Comparison of ENCODE assay signal across 10 mouse cellular contexts in the genomic region with DNA sequence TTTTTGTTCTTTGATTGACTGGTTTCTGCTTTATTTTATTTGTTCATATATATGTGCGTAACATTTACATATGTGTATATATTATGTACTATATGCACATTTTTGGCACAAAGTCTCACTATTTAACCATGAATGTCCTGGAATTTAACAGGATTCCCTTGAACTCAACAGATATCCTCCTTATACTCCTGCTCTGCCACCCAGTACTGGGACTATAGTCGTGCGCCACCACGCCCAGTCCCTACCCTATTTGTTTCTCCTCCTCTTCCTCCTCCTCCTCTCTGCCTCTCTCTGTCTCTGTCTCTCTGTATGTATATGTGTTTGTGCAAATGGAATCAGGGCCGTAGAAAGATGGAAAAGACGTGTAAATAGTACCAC. TPM values are rescaled to one million over a fixed set of nuclear protein-coding genes. Genes with fewer than 3 reads are reported as not detected.
DNase-seq lines count a peak whose midpoint lies in the region; ATAC-seq and TF ChIP-seq lines count a peak whose summit lies in the region.
"Had no signal": no experiment of that assay in that cellular context is flagged by ENCODE, and none has a peak within 500 bp of the region (broad histone marks: within the 10 kb centered on the region; RNA-seq: fewer than 3 reads in every experiment).

No protein-coding gene starts in this region.

- H3K27me3 ChIP-seq in lung, embryonic 15.5 days = no peaks in the 10 kb centered on the region
- H3K27me3 ChIP-seq in forebrain, embryonic 10.5 days (ENCODE audit: poor library complexity, severe bottlenecking) = no peaks in the 10 kb centered on the region
- H3K27me3 ChIP-seq in limb, embryonic 15.5 days = no peaks in the 10 kb centered on the region
- H3K27me3 ChIP-seq in neural tube, embryonic 14.5 days (ENCODE audit: control insufficient read depth, insufficient read depth, low read length) = no peaks in the 10 kb centered on the region
- no peaks in the 10 kb centered on the region for H3K27me3 ChIP-seq in cerebellum, adult 2 months (ENCODE audit: control insufficient read depth, insufficient read depth, low read length)

- no peaks in the 10 kb centered on the region for H3K9me3 ChIP-seq in lung, embryonic 15.5 days
- no peaks in the 10 kb centered on the region for H3K9me3 ChIP-seq in forebrain, embryonic 10.5 days
- H3K9me3 ChIP-seq in limb, embryonic 15.5 days = no peaks in the 10 kb centered on the region
- H3K9me3 ChIP-seq in neural tube, embryonic 14.5 days (ENCODE audit: control insufficient read depth, low read length) = no peaks in the 10 kb centered on the region

- no peak for TF ChIP-seq POLR2A in cerebellum, adult 2 months (IDR thresholded peaks at IDR 0.05; ENCODE audit: borderline replicate concordance, insufficient read depth, low read length)

- peaks cover 26% of the 10 kb centered on the region for H3K36me3 ChIP-seq in lung, embryonic 15.5 days
- peaks cover 27% of the 10 kb centered on the region for H3K36me3 ChIP-seq in forebrain, embryonic 10.5 days (replicated peaks)
- peaks cover 28% of the 10 kb centered on the region for H3K36me3 ChIP-seq in limb, embryonic 15.5 days
- peaks cover 18% of the 10 kb centered on the region for H3K36me3 ChIP-seq in neural tube, embryonic 14.5 days (ENCODE audit: control insufficient read depth, insufficient read depth, low read length)

- H3K4me3 ChIP-seq in lung, embryonic 15.5 days = peak overlapping the region; percentile 66
- peak overlapping the region; percentile 70 for H3K4me3 ChIP-seq in forebrain, embryonic 10.5 days
- H3K4me3 ChIP-seq in limb, embryonic 15.5 days = peak overlapping the region; percentile 68
- peak overlapping the region; percentile 62 for H3K4me3 ChIP-seq in neural tube, embryonic 14.5 days (ENCODE audit: low read depth, low read length)
- H3K4me3 ChIP-seq in cerebellum, adult 2 months (replicated peaks; ENCODE audit: insufficient read depth, low read depth, low read length) = no peak overlapping the region

- intact Hi-C loops in left cerebral cortex, postnatal 36 days (cut with DNase I) = no loop called here

- H3K9ac ChIP-seq in lung, embryonic 15.5 days = peak overlapping the region; percentile 13; the same call in 1 of the 2 replicates
- no peak overlapping the region for H3K9ac ChIP-seq in limb, embryonic 15.5 days
- H3K9ac ChIP-seq in neural tube, embryonic 14.5 days (replicated peaks; ENCODE audit: low read depth, low read length) = 0 out of 2 replicates have a peak overlapping the region, but pooled peaks have one; percentile 21

- peak; percentile 60 for ATAC-seq in lung, embryonic 15.5 days (ENCODE audit: borderline replicate concordance, extremely low read depth, low FRiP score, low TSS enrichment)
- no peak for ATAC-seq in limb, embryonic 15.5 days (ENCODE audit: insufficient number of reproducible peaks, low FRiP score, low TSS enrichment, low read depth)
- ATAC-seq in neural tube, embryonic 14.5 days (ENCODE audit: low read depth) = peak; percentile 61

- H3K4me2 ChIP-seq in lung, embryonic 15.5 days = peak overlapping the region; percentile 65
- H3K4me2 ChIP-seq in limb, embryonic 15.5 days = peak overlapping the region; percentile 41
- H3K4me2 ChIP-seq in neural tube, embryonic 14.5 days (ENCODE audit: low read depth, low read length) = peak overlapping the region; percentile 75

- no peak for TF ChIP-seq CTCF in cerebellum, adult 2 months (IDR thresholded peaks at IDR 0.05; ENCODE audit: borderline replicate concordance, insufficient read depth, low read depth, low read length)

- H3K27ac ChIP-seq in lung, embryonic 15.5 days = no peak overlapping the region
- peak overlapping the region; percentile 74 for H3K27ac ChIP-seq in forebrain, embryonic 10.5 days
- H3K27ac ChIP-seq in limb, embryonic 15.5 days = no peak overlapping the region
- H3K27ac ChIP-seq in neural tube, embryonic 14.5 days (ENCODE audit: low read depth, low read length) = no peak overlapping the region
- H3K27ac ChIP-seq in cerebellum, adult 2 months (ENCODE audit: insufficient read depth, low read length) = no peak overlapping the region

- peaks cover 12% of the 10 kb centered on the region for H3K4me1 ChIP-seq in lung, embryonic 15.5 days
- H3K4me1 ChIP-seq in forebrain, embryonic 10.5 days = peaks cover 20% of the 10 kb centered on the region
- H3K4me1 ChIP-seq in limb, embryonic 15.5 days = peaks cover 10% of the 10 kb centered on the region
- 0 out of 2 replicates have a peak, but pooled peaks cover 9% of the 10 kb centered on the region for H3K4me1 ChIP-seq in neural tube, embryonic 14.5 days (ENCODE audit: control insufficient read depth, insufficient read depth, low read length)
- peaks cover 28% of the 10 kb centered on the region for H3K4me1 ChIP-seq in cerebellum, adult 2 months (ENCODE audit: control insufficient read depth, insufficient read depth, low read length)

- DNase-seq in lung, postnatal 10 days = no peak
- DNase-seq in forebrain, embryonic 10.5 days (ENCODE audit: extremely low spot score, low spot score) = no peak
- DNase-seq in cerebellum, adult 2 months = no peak
- DNase-seq in layer of hippocampus, adult 11-12 months (ENCODE audit: low spot score) = no peak
- DNase-seq in left cerebral cortex, postnatal 36 days (ENCODE audit: low spot score in 2 of 2) = no peak

- WGBS in lung, embryonic 15.5 days = 19% methylated on average over 6 of the region's 6 CpGs
- 24% methylated on average over 6 of the region's 6 CpGs for WGBS in forebrain, embryonic 10.5 days
- WGBS in limb, embryonic 15.5 days = 24% methylated on average over 6 of the region's 6 CpGs
- 23% methylated on average over 6 of the region's 6 CpGs for WGBS in neural tube, embryonic 14.5 days
- WGBS in cerebellum, adult 2 months = 18% methylated on average over 6 of the region's 6 CpGs

RNA-seq across cellular contexts. Expression of a gene that starts 0.4 kb away (rescaled TPM):
- 41.5 and 49.2 TPM in 2 replicates for polyA plus RNA-seq in lung, embryonic 15.5 days (2015; fragmentation: Nextera tagmentation; extraction: Ambion mirVana)
- 50.9 and 52.9 TPM in 2 replicates for polyA plus RNA-seq in forebrain, embryonic 10.5 days (2016; fragmentation: Nextera tagmentation; extraction: Ambion mirVana)
- polyA plus RNA-seq in limb, embryonic 15.5 days (2015; fragmentation: Nextera tagmentation; extraction: Ambion mirVana) = 35.8 and 41.5 TPM in 2 replicates
- 34.9 and 36.7 TPM in 2 replicates for polyA plus RNA-seq in neural tube, embryonic 14.5 days (2014; fragmentation: Nextera tagmentation; extraction: Ambion mirVana)
- polyA plus RNA-seq in cerebellum, adult 2 months (2012; rRNA removed) = 74.7 and 80.4 TPM in 2 replicates
- 10 to 100 TPM; 44.9 to 49.7 TPM for total RNA-seq in left cerebral cortex, postnatal 36 days (2021)

RNA-seq across cellular contexts. Expression of a gene that starts 8.1 kb away (rescaled TPM):
- 0.12 and 0.30 TPM in 2 replicates for polyA plus RNA-seq in lung, embryonic 15.5 days (2015; fragmentation: Nextera tagmentation; extraction: Ambion mirVana)
- polyA plus RNA-seq in forebrain, embryonic 10.5 days (2016; fragmentation: Nextera tagmentation; extraction: Ambion mirVana) = 0.36 and 0.64 TPM in 2 replicates
- polyA plus RNA-seq in limb, embryonic 15.5 days (2015; fragmentation: Nextera tagmentation; extraction: Ambion mirVana) = 0.95 and 2.2 TPM in 2 replicates
- polyA plus RNA-seq in neural tube, embryonic 14.5 days (2014; fragmentation: Nextera tagmentation; extraction: Ambion mirVana) = 2.0 and 2.3 TPM in 2 replicates
- polyA plus RNA-seq in cerebellum, adult 2 months (2012; rRNA removed) = 10.6 and 11.1 TPM in 2 replicates
- total RNA-seq in left cerebral cortex, postnatal 36 days (2021) = 1 to 10 TPM; 4.0 to 4.7 TPM
- polyA plus RNA-seq: gonadal fat pad, adult 2 months; small intestine, adult 2 months had no signal

RNA-seq across cellular contexts. Expression of a gene that starts 20.0 kb away (rescaled TPM):
- polyA plus RNA-seq in lung, embryonic 15.5 days (2015; fragmentation: Nextera tagmentation; extraction: Ambion mirVana) = 89.7 and 91.3 TPM in 2 replicates
- 92.4 and 113 TPM in 2 replicates for polyA plus RNA-seq in forebrain, embryonic 10.5 days (2016; fragmentation: Nextera tagmentation; extraction: Ambion mirVana)
- polyA plus RNA-seq in limb, embryonic 15.5 days (2015; fragmentation: Nextera tagmentation; extraction: Ambion mirVana) = 93.2 and 104 TPM in 2 replicates
- 89.3 and 93.7 TPM in 2 replicates for polyA plus RNA-seq in neural tube, embryonic 14.5 days (2014; fragmentation: Nextera tagmentation; extraction: Ambion mirVana)
- polyA plus RNA-seq in cerebellum, adult 2 months (2012; rRNA removed) = 126 and 127 TPM in 2 replicates
- total RNA-seq in left cerebral cortex, postnatal 36 days (2021) = 100 to 1,000 TPM in 1 of 2 experiments, 10 to 100 TPM in 1; 92.7 to 104 TPM

RNA-seq across cellular contexts. Expression of a gene that starts 30.3 kb away (rescaled TPM):
- 19.2 and 20.5 TPM in 2 replicates for polyA plus RNA-seq in lung, embryonic 15.5 days (2015; fragmentation: Nextera tagmentation; extraction: Ambion mirVana)
- 1.1 and 1.5 TPM in 2 replicates for polyA plus RNA-seq in forebrain, embryonic 10.5 days (2016; fragmentation: Nextera tagmentation; extraction: Ambion mirVana)
- polyA plus RNA-seq in limb, embryonic 15.5 days (2015; fragmentation: Nextera tagmentation; extraction: Ambion mirVana) = 21.2 and 22.2 TPM in 2 replicates
- polyA plus RNA-seq in neural tube, embryonic 14.5 days (2014; fragmentation: Nextera tagmentation; extraction: Ambion mirVana) = 1.7 and 2.3 TPM in 2 replicates
- 2.2 and 2.5 TPM in 2 replicates for polyA plus RNA-seq in cerebellum, adult 2 months (2012; rRNA removed)
- total RNA-seq in left cerebral cortex, postnatal 36 days (2021) = 1 to 10 TPM; 2.8 to 3.6 TPM

RNA-seq across cellular contexts. Expression of a gene that starts 30.3 kb away (rescaled TPM):
- polyA plus RNA-seq in lung, embryonic 15.5 days (2015; fragmentation: Nextera tagmentation; extraction: Ambion mirVana) = 0.05 and 0.10 TPM in 2 replicates
- 0.06 TPM in 1 of 2 replicates, not detected in the other for polyA plus RNA-seq in forebrain, embryonic 10.5 days (2016; fragmentation: Nextera tagmentation; extraction: Ambion mirVana)
- polyA plus RNA-seq in limb, embryonic 15.5 days (2015; fragmentation: Nextera tagmentation; extraction: Ambion mirVana) = 0.08 TPM in 1 of 2 replicates, not detected in the other
- polyA plus RNA-seq in neural tube, embryonic 14.5 days (2014; fragmentation: Nextera tagmentation; extraction: Ambion mirVana) = 2.7 and 3.7 TPM in 2 replicates
- polyA plus RNA-seq in cerebellum, adult 2 months (2012; rRNA removed) = 227 and 270 TPM in 2 replicates
- total RNA-seq in left cerebral cortex, postnatal 36 days (2021) = 100 to 1,000 TPM; 128 to 152 TPM
